Mouse (Mus musculus): ENCODE measurements at regions not wholly inside any gene's neighbourhood (a gene's known extent, or its start where the extent isn't known, plus 50 kb on each side); places are given as distances from the start of the nearest gene placed in this dataset.

DNA sequence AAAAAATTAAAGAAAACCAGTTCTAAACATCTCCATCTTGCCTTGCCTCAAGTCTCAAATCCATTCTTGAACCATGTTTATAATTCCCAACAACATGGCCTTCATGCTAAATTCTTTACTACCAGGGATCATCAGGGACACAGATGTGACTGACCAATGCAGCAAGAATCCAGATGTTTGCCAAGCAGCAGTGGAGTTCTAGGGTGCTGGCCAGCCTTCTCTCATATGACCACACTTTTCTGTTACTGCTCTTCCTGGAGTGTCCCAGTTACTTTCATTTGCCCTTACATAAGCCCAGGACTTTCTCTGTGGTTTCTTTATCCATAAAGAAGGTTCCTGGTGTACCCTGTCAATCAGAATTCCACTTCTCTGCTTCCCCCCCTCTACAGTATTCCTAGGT lies 185.4 kb upstream of the Cd180 start:
- no peak for DNase-seq (ENCODE audit: low spot score in 2 of 2)

DNA sequence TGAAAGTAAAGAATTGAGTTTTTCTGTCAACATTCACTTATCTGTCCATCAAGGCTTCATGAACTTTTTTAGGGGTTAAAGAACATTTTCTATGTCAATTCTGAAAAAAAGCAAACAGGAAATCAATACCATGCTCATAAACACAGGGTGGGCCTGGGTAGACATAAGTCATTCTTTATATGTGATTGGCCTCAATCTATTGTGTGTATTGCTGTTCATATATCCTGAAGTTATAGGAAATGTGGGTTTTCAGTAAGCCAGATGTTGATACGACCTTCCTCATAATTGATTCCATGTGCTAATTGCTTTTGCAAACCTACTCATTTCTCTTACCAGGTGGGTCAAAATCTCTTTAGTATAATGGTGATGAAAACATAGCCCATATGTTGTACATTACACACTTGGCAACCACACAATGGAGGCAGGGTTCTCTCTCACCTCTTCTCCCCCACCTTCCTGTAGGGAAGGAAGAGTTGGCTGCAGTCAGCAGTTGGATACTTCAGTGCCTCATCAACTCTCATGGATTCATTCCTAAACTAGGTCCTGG lies 182.6 kb upstream of the Cd180 start:
- no peak for DNase-seq (ENCODE audit: low spot score in 2 of 2)

- no peak for DNase-seq (ENCODE audit: low spot score in 2 of 2)
Measured at GRCm38 (mm10) chr13:102518169-102518882, 175.0 kb upstream of the Cd180 start.

DNA sequence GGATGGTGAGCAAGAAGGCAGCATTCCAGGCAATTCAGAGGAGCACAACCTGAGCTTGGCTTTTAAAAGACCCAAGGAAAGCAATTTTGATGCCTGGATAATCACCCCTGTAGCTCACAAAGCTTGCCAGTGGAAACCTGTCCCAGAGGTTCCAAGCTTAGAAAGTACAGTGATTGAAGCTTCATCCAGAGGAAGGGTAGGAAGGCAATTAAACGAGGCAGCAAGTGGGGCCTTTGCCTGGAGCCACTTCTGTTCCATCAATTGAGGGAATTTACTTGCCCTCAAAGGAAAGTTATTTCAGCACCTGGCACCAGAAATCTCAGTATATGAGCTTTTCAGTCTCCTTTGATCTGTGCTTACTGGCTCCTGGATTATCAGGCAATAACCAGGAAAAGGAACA lies 171.9 kb upstream of the Cd180 start:
- no peak for DNase-seq (ENCODE audit: low spot score in 2 of 2)

GRCm38 (mm10) chr13:102522080-102522479 lies 171.3 kb upstream of the Cd180 start:
- no peak for DNase-seq (ENCODE audit: low spot score in 2 of 2)

DNA sequence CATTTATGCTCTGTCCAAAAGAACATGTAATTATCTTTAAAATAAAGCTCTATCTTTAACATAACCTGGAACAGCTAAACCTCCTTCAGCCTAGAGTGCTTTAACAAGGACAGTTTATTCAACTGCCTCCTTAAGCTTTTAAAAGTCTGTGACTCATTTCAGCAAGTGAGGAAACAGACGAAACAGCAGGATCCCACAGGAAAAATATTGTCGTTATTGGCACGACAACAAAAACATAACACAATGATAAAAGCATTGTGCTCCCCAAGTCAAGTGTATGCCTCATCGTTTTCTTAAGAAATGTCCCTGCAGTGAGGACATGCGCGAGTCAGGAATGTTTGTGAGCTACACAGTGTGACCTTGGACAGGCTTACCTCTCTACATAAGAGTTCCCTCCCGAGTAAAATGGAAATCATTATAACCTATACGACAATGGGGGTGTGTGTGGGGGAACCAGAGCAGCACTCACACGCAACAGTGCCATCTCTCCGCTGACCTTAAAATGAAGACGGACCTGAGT lies 166.7 kb upstream of the Cd180 start:
- no peak for DNase-seq (ENCODE audit: low spot score in 2 of 2)

DNA sequence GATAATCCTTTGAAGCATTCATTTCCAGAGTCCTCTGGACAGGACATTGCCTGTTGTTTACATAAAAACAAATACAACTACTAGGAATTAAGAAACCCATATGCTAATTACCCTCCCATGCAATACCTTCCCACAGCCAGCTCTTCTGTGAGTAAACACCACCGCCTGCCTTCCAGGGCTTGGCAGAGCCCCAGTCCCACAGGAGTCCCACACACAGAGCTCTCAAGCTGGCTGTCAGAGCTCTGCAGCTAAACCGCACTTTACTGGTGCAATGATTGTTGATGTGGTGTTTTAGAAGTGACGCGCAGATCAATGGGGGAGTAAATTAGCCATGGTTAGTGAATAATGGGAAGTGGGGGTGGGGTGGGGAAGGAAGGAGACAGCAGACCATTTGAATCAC lies 159.6 kb upstream of the Cd180 start:
- DNase-seq (ENCODE audit: low spot score in 2 of 2): no peak

- peak; percentile 47 to 54 for DNase-seq (ENCODE audit: low spot score in 2 of 2)
Measured at GRCm38 (mm10) chr13:102537424-102538242, 155.7 kb upstream of the Cd180 start.

DNA sequence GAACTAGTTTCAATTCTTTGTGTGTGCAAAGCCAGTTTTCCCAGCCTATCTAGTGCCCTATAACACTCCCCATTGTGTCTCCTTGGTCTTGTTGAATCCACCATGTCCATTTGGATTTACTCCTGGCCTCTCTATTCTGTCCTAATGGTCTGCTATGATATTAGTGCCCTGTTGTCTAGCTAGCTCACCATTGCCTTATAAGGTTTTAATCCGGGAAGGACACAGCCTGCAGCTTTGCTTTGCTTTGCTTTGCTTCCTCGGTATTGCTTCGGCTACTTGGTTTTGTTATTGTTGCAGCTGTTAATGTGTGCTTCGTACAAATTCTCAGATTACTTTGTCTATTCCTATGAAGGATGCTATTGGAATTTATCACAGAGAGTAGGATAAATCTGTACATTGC lies 152.9 kb upstream of the Cd180 start:
- DNase-seq (ENCODE audit: low spot score in 2 of 2): no peak

DNA sequence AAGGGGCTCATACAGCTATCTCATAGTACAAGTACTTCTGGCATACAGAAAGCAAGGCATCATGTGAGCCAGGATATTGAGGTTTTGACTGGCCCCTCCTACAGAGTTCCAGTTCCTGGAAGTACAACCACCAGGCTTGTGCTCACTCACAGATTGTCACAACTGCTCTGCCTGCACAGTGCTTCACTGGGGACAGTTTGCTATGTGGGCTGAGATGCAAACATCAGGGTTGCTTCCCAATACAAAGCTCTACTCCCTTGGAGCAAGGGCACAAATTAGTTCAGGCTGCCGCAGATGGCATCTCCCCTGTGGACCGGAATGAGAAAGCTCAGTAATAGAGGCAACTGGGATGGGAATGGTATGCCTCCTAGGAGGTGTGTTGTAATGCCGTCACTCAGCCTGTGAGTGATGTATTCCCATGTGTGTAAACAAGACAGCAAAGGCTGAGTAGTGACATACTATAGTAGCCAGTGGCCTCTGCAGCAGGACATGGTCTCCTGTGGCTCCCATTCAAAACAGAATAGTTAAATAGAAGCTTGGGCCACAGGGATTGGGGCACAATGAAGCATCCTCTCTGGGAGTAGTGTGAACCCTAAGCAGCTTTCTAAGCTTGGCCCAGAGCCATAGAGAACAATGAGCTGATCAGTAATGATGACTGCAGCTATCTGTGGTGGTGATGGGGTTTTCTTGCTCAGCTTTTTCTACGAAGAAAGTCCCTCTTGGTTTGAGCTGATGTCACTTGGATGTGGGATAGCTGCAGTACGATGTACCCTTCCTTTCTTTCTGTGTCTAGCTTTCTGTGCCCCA lies 148.8 kb upstream of the Cd180 start:
- DNase-seq (ENCODE audit: low spot score in 2 of 2): no peak

- DNase-seq (ENCODE audit: low spot score in 2 of 2): no peak
Measured at GRCm38 (mm10) chr13:102545845-102546615, 147.3 kb upstream of the Cd180 start.

GRCm38 (mm10) chr13:102548252-102548651 lies 145.1 kb upstream of the Cd180 start:
- DNase-seq (ENCODE audit: low spot score in 2 of 2): no peak

GRCm38 (mm10) chr13:102566846-102567572 lies 126.3 kb upstream of the Cd180 start:
- no peak for DNase-seq (ENCODE audit: low spot score in 2 of 2)

GRCm38 (mm10) chr13:102569580-102569979 lies 123.8 kb upstream of the Cd180 start:
- no peak for DNase-seq (ENCODE audit: low spot score in 2 of 2)

DNA sequence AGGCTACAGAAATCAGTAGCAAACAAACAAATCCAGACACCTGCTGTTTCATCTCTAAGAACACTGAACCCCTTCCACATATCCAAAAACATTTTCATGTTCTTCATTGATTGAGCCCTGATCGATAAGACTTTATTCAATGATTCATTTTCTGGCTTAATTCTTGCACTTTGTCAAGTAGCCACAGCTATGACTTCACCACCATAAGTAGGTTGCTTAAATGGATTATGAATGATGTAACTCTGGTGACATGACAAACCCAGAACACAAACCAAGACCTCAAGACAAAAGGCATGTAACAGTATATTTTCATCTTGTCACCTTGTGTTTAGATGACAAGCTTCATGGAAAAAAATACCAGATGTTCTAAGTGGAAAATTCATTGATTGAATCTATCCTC lies 123.1 kb upstream of the Cd180 start:
- DNase-seq (ENCODE audit: low spot score in 2 of 2): no peak

DNA sequence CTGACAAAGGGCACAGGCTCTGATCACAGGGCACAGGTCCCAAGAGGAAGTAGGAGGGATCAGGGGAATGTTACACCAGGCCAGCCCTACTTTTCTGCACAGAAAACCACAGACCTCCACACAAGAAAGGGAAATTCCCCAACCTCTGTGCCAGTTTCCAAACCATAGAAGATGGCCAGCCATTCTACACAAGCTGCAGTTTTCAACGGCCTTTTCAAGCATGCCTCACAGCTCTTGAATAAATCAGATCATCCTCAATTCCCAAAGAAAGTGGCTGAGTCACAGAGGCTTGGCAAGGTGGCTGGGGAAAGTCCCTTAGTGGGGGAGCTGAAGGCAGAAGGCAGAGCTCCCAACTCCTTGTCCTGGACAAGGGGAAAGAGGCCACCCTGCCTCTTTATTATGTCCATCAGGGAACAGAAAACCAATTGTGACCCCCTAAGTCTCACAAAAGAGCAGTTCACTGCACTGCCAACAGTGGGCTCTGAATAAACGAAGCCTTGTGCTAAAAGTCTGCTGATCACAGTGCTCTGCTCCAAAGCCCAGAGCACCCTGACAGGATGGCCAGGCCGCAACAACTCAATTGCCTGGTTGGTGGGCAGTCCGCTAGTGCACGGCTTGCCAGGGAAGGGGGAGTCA lies 120.0 kb upstream of the Cd180 start:
- no peak for DNase-seq (ENCODE audit: low spot score in 2 of 2)

GRCm38 (mm10) chr13:102576871-102577662 lies 116.3 kb upstream of the Cd180 start:
- no peak for DNase-seq (ENCODE audit: low spot score in 2 of 2)

DNA sequence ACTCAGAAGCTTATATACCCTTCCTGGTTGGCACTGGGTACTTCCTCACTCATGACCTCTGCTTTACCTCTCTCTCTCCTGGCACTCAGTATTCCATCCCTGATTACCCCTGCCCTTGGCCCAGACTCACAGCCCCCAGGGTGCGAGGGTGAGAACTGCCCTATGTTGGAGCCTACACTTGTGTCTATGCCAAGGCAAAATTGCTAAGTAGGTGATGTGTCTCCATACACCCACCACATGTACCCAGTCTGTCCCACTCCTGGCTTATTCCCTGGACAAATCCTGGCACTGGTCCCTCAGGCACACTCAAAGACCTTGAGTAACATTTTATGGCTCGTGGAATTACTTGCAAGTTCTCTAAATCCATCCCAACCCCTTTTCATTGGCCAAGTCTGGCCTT lies 114.5 kb upstream of the Cd180 start:
- no peak for DNase-seq (ENCODE audit: low spot score in 2 of 2)

DNA sequence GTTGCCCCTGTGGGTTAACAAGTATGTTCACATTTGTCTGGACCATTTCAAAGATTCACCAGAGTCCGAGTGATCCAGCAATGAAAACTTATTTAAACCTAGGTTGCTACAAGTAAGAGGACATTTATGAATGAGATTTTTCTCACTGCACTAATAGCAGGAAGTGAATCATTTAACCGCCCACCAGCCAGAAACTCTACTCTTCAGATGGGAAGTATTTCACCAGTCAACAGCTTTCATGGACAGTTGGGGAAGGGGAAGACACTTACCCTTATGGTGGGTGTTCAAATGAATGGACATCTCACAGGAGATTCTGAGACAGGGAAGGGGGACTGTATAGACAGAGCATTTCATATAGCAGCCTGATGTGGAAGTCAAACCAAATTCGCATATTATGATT lies 113.7 kb upstream of the Cd180 start:
- no peak for DNase-seq (ENCODE audit: low spot score in 2 of 2)

Data from spleen, postnatal 36 days (tissue).